Mouse (Mus musculus) heart, embryonic 15.5 days (tissue): ENCODE measurements around the gene Chrm3. TPM values are rescaled to one million over a fixed set of nuclear protein-coding genes. Genes with fewer than 3 reads are reported as not detected.

Source experiments
- ATAC-seq: fragments of 200-750 bp; cut with Nextera tagmentation; replicated peaks from 2 replicates; pipeline ENCODE4 v1.8.0; 2017; ENCODE audit warnings: low read depth, moderate TSS enrichment; ENCODE audit not compliant: insufficient number of reproducible peaks, insufficient read depth, low FRiP score
- H3K27ac ChIP-seq: fragments of 300-500 bp; sonication (generic); 2 replicates; pipeline ENCODE4 v1.5.1; 2015; ENCODE audit warnings: mild to moderate bottlenecking, inconsistent platforms
- H3K27me3 ChIP-seq: fragments of 300-500 bp; sonication (generic); 2 replicates; pipeline ENCODE4 v1.6.1; 2015; ENCODE audit warnings: inconsistent platforms
- H3K36me3 ChIP-seq: fragments of 300-500 bp; sonication (generic); 2 replicates; pipeline ENCODE4 v1.6.1; 2015; ENCODE audit warnings: mild to moderate bottlenecking, inconsistent platforms
- H3K4me1 ChIP-seq: fragments of 300-500 bp; sonication (generic); replicated peaks from 2 replicates; pipeline ENCODE4 v1.6.1; 2015; ENCODE audit warnings: inconsistent platforms
- H3K4me2 ChIP-seq: fragments of 300-500 bp; sonication (generic); 2 replicates; pipeline ENCODE4 v1.6.1; 2015; ENCODE audit warnings: inconsistent platforms, mild to moderate bottlenecking, moderate library complexity
- H3K4me3 ChIP-seq: fragments of 300-500 bp; sonication (generic); 2 replicates; pipeline ENCODE4 v1.5.1; 2015; ENCODE audit warnings: mild to moderate bottlenecking, inconsistent platforms
- H3K9ac ChIP-seq: fragments of 300-500 bp; sonication (generic); 2 replicates; pipeline ENCODE4 v1.6.1; 2015; ENCODE audit warnings: mild to moderate bottlenecking, inconsistent platforms
- H3K9me3 ChIP-seq: fragments of 300-500 bp; sonication (generic); replicated peaks from 2 replicates; pipeline ENCODE4 v1.6.1; 2016; ENCODE audit warnings: inconsistent platforms
- WGBS: fragments of 180-500 bp; shearing (Covaris S2); methylation state at CpG from one replicate; pipeline ENCODE4 v1.1.7; 2015; ENCODE audit warnings: mixed read lengths; 5-methylcytosine and 5-hydroxymethylcytosine counted together
- polyA plus RNA-seq: library from polyadenylated mRNA; unstranded; fragments of >200 nt; fragmentation: Nextera tagmentation; extraction: Ambion mirVana; gene quantifications from 2 replicates; pipeline ENCODE4 v1.2.1, GENCODE M21; 2015

Gene Chrm3
- polyA plus RNA-seq, 1 experiment from 2014 or later: 0.52 TPM

GRCm38 (mm10) chr13:10066829-10067618 lies 293.6 kb downstream of the Chrm3 start:
- H3K9me3 ChIP-seq: no peaks in the 10 kb centered on the region
- H3K4me2 ChIP-seq: no peak overlapping the region
- H3K4me1 ChIP-seq: peaks cover 3% of the 10 kb centered on the region; the same call in 1 of the 2 replicates
- no peak for ATAC-seq
- 70% methylated on average over 12 of the region's 12 CpGs for WGBS
- no peak overlapping the region for H3K9ac ChIP-seq
- H3K36me3 ChIP-seq: no peaks in the 10 kb centered on the region
- no peak overlapping the region for H3K27ac ChIP-seq
- no peak overlapping the region for H3K4me3 ChIP-seq
- H3K27me3 ChIP-seq: no peaks in the 10 kb centered on the region

DNA sequence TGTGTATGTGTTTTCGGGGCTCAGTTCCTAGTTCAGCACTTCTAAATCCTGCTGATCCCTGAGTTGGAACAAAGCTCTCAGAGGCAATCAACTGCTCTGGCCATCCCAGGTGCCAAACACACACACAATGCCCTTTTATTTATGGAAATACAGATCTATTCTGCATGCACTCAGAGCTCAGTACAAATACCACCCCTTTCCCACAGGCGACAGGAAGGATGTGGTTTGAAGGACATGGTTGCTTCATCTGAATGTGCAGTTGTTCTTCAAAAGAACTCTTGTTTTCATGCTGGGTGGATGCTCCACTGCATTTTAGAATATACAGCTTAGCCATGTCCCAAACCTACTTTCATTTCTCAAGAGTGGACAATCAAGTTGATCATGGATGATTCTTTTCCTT lies 294.9 kb downstream of the Chrm3 start:
- H3K9me3 ChIP-seq: no peaks in the 10 kb centered on the region
- H3K9ac ChIP-seq: no peak overlapping the region
- no peak for ATAC-seq
- 67% methylated on average over 2 of the region's 2 CpGs for WGBS
- H3K27ac ChIP-seq: no peak overlapping the region
- H3K4me3 ChIP-seq: no peak overlapping the region
- no peaks in the 10 kb centered on the region for H3K36me3 ChIP-seq
- H3K27me3 ChIP-seq: no peaks in the 10 kb centered on the region
- H3K4me2 ChIP-seq: no peak overlapping the region
- no peaks in the 10 kb centered on the region for H3K4me1 ChIP-seq

DNA sequence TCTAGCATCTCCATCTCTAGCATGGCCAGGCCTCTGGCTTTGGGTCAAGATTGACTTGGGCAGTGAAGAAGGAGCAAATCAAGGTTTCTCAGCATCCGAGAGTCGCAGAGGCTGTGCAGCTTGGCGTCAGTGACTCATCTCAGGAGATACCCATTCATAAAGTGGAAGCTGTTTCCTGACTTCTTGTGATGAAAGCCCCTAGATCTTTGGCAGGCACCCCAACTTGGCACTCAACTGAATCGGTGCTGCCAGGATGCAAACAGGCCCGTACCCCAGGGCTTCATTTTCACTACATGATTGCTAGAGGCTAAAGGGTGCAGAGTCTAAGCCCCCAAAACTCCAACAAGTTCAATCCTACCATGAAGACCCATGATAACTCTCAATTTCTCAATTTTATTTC lies 298.0 kb downstream of the Chrm3 start:
- Histone ChIP-seq H3K9ac (no peak overlapping the region), H3K4me2 (no peak overlapping the region), H3K4me1 (no peaks in the 10 kb centered on the region), H3K36me3 (no peaks in the 10 kb centered on the region), H3K27ac (no peak overlapping the region), H3K9me3 (no peaks in the 10 kb centered on the region), H3K4me3 (no peak overlapping the region), H3K27me3 (no peaks in the 10 kb centered on the region)
- no peak for ATAC-seq
- WGBS: 68% methylated on average over 5 of the region's 5 CpGs

DNA sequence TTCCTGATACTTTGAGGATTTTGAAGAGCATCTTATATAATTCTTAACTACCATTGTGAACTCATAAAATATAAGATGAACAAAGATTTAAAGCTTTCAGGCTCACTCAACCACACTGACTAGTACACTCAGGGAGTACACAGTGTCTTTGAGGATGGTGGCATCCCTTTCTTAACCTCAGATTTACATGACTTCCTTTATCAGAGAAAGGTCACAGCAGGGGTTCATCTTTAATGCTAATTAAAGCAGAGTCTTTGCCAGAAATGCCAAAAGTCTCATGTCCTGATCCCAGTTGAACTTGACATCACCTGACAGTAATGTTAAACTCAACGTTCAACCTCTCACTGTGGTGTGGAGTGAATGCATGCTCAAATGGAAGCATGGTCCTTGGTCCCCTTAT lies 301.7 kb downstream of the Chrm3 start:
- Histone ChIP-seq H3K36me3 (no peaks in the 10 kb centered on the region), H3K4me3 (no peak overlapping the region), H3K4me2 (no peak overlapping the region), H3K9ac (no peak overlapping the region), H3K27me3 (no peaks in the 10 kb centered on the region), H3K9me3 (no peaks in the 10 kb centered on the region), H3K4me1 (no peaks in the 10 kb centered on the region), H3K27ac (no peak overlapping the region)
- 50% methylated on average over 1 of the region's 1 CpGs for WGBS
- ATAC-seq: no peak

DNA sequence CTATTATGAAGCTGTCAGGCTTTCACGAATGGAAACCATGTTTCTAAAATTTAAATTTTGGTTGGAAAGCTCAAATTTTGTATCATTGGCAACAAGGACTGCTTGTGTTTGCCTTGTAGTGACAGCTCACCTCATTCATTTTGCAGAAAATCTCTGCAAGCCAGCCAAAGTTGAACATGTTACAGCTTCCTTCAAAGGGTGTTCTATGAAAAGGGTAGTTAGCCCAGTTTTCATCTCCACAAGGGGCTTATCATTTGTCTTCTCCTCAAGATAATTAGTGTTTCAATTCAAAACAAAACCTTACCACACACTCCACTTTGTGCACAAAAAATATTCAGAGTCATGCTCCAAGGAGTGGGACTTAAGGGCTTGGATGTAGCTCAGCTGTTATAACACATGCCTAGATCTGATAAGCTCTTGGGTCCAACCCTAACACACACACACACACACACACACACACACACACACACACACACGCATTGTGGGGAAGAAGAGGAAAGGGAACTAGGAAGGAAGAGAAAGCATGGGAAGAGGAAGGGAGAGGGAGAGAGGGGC lies 302.9 kb downstream of the Chrm3 start:
- Histone ChIP-seq H3K27ac (no peak overlapping the region), H3K36me3 (no peaks in the 10 kb centered on the region), H3K4me3 (no peak overlapping the region), H3K4me2 (no peak overlapping the region), H3K9me3 (no peaks in the 10 kb centered on the region), H3K27me3 (no peaks in the 10 kb centered on the region), H3K9ac (no peak overlapping the region), H3K4me1 (peaks cover 3% of the 10 kb centered on the region; the same call in 1 of the 2 replicates)
- 53% methylated on average over 2 of the region's 2 CpGs for WGBS
- no peak for ATAC-seq

- no peaks in the 10 kb centered on the region for H3K36me3 ChIP-seq
- no peak overlapping the region for H3K4me2 ChIP-seq
- ATAC-seq: no peak
Measured at GRCm38 (mm10) chr13:10054086-10054485, 306.6 kb downstream of the Chrm3 start.

DNA sequence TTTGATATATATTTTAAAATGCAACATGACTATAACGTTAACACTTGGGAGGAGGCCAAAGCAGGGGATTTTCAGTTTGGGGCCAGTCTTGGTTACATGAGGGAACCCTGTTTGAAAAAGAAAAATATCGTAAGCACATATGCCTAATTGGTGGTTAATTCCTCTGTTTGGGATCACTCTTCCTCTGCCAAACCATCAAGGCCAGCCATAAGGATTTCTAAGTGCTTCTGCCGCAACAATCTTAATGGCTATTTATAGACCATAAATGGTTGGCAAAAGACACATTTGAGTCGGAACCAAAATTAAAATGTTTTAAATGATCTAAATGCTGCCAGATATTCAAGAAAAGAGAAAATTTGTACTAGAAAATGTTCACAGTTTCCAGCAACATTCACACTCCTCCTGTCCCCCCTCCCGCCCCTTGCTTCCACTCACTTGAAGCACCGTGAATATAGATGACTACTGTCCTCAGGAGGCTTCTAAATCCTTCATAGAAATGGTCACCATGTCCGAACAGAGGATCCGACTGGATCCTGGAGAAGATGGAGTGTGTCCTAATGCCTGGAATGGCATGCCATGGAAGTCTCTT lies 307.3 kb downstream of the Chrm3 start:
- peaks cover 3% of the 10 kb centered on the region; the same call in 1 of the 2 replicates for H3K4me1 ChIP-seq
- no peak overlapping the region for H3K4me3 ChIP-seq
- H3K27me3 ChIP-seq: no peaks in the 10 kb centered on the region
- H3K9me3 ChIP-seq: no peaks in the 10 kb centered on the region
- 73% methylated on average over 8 of the region's 8 CpGs for WGBS
- H3K36me3 ChIP-seq: no peaks in the 10 kb centered on the region
- no peak overlapping the region for H3K9ac ChIP-seq
- H3K4me2 ChIP-seq: no peak overlapping the region
- no peak for ATAC-seq
- H3K27ac ChIP-seq: no peak overlapping the region

More at GRCm38 (mm10) chr13:10054086-10054485, 306.6 kb downstream of the Chrm3 start:
- Histone ChIP-seq H3K27ac (no peak overlapping the region), H3K27me3 (no peaks in the 10 kb centered on the region), H3K9me3 (no peaks in the 10 kb centered on the region), H3K9ac (no peak overlapping the region), H3K4me3 (no peak overlapping the region), H3K4me1 (peaks cover 3% of the 10 kb centered on the region; the same call in 1 of the 2 replicates)

GRCm38 (mm10) chr13:10045651-10046350 lies 314.8 kb downstream of the Chrm3 start:
- Histone ChIP-seq H3K9ac (no peak overlapping the region), H3K9me3 (no peaks in the 10 kb centered on the region), H3K4me2 (peak overlapping the region; percentile 14), H3K4me1 (peaks cover 10% of the 10 kb centered on the region), H3K27me3 (no peaks in the 10 kb centered on the region), H3K4me3 (no peak overlapping the region), H3K36me3 (no peaks in the 10 kb centered on the region), H3K27ac (peak overlapping the region; percentile 2; the same call in 1 of the 2 replicates)
- ATAC-seq: peak; percentile 58; the same call in 1 of the 2 replicates
- 43% methylated on average over 7 of the region's 7 CpGs for WGBS

DNA sequence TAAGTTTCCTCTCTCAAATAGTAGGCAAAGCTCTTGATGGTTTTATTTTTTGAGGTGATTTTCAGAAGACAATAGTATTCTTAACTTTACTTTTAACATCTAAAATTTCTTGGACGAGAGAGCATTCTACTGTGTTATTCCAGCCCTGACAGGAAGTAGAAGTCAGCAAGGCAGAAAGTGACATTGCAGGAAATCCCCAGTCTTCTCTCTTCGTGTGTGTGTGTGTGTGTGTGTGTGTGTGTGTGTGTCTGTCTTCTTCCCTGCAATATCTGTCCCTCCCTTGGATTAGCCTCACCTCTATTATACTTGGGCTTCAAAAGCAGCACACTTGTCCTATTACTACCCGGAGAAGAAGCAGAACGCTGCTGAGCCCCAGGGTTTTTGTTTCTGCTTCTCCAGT lies 316.6 kb downstream of the Chrm3 start:
- peaks cover 10% of the 10 kb centered on the region for H3K4me1 ChIP-seq
- WGBS: 69% methylated on average over 4 of the region's 4 CpGs
- peak overlapping the region; percentile 37; the same call in 1 of the 2 replicates for H3K27ac ChIP-seq

GRCm38 (mm10) chr13:10033570-10034399 lies 326.9 kb downstream of the Chrm3 start:
- ATAC-seq: no peak
- Histone ChIP-seq H3K27me3 (no peaks in the 10 kb centered on the region), H3K36me3 (no peaks in the 10 kb centered on the region), H3K4me3 (no peak overlapping the region), H3K4me2 (no peak overlapping the region), H3K27ac (no peak overlapping the region), H3K9me3 (no peaks in the 10 kb centered on the region), H3K4me1 (0 out of 2 replicates have a peak, but pooled peaks cover 3% of the 10 kb centered on the region), H3K9ac (no peak overlapping the region)
- WGBS: 67% methylated on average over 18 of the region's 18 CpGs

More for the DNA sequence above, 316.6 kb downstream of the Chrm3 start:
- no peak overlapping the region for H3K4me3 ChIP-seq
- no peaks in the 10 kb centered on the region for H3K36me3 ChIP-seq
- H3K4me2 ChIP-seq: no peak overlapping the region
- H3K9ac ChIP-seq: no peak overlapping the region
- H3K27me3 ChIP-seq: no peaks in the 10 kb centered on the region
- H3K9me3 ChIP-seq: no peaks in the 10 kb centered on the region
- no peak for ATAC-seq
